Mouse (Mus musculus) stomach, embryonic 16.5 days (tissue): ENCODE data around the gene Zap70. TPM values are rescaled to one million over a fixed set of nuclear protein-coding genes. Genes with fewer than 3 reads are reported as not detected.

Source experiments
- ATAC-seq: fragments of 200-750 bp; cut with Nextera tagmentation; 2 replicates; pipeline ENCODE4 v1.8.0; 2017; ENCODE audit warnings: moderate number of reproducible peaks, moderate TSS enrichment; ENCODE audit not compliant: insufficient read depth, low FRiP score
- H3K27ac ChIP-seq: fragments of 300-500 bp; sonication (generic); 2 replicates; pipeline ENCODE4 v1.5.1; 2014; ENCODE audit warnings: low read length
- H3K27me3 ChIP-seq: fragments of 300-500 bp; sonication (generic); 2 replicates; pipeline ENCODE4 v1.6.1; 2014; ENCODE audit warnings: low read length, control low read depth, mixed read lengths; ENCODE audit not compliant: control insufficient read depth, insufficient read depth
- H3K36me3 ChIP-seq: fragments of 300-500 bp; sonication (generic); 2 replicates; pipeline ENCODE4 v1.6.1; 2014; ENCODE audit warnings: low read length; ENCODE audit not compliant: control insufficient read depth, insufficient read depth
- H3K4me1 ChIP-seq: fragments of 300-500 bp; sonication (generic); 2 replicates; pipeline ENCODE4 v1.6.1; 2014; ENCODE audit warnings: low read length, control low read depth, mixed read lengths; ENCODE audit not compliant: control insufficient read depth, insufficient read depth
- H3K4me2 ChIP-seq: fragments of 300-500 bp; sonication (generic); 2 replicates; pipeline ENCODE4 v1.6.1; 2014; ENCODE audit warnings: low read depth, low read length, mixed read lengths
- H3K4me3 ChIP-seq: fragments of 300-500 bp; sonication (generic); replicated peaks from 2 replicates; pipeline ENCODE4 v1.5.1; 2014; ENCODE audit warnings: mild to moderate bottlenecking, low read length
- H3K9ac ChIP-seq: fragments of 300-500 bp; sonication (generic); 2 replicates; pipeline ENCODE4 v1.6.1; 2014; ENCODE audit warnings: low read length
- H3K9me3 ChIP-seq: fragments of 300-500 bp; sonication (generic); replicated peaks from 2 replicates; pipeline ENCODE4 v1.6.1; 2016; ENCODE audit warnings: low read length, control low read depth; ENCODE audit not compliant: control insufficient read depth
- WGBS: fragments of 180-500 bp; shearing (Covaris S2); extraction: QIAGEN DNeasy Blood & Tissue Kit; methylation state at CpG from one replicate; pipeline ENCODE4 v1.1.7; 2014; 5-methylcytosine and 5-hydroxymethylcytosine counted together
- polyA plus RNA-seq: library from polyadenylated mRNA; unstranded; fragments of >200 nt; fragmentation: Nextera tagmentation; extraction: Ambion mirVana; gene quantifications from 2 replicates; pipeline ENCODE4 v1.2.1, GENCODE M21; 2015

Zap70 gene
- polyA plus RNA-seq, 1 experiment from 2014 or later: 0.49 TPM

- Histone ChIP-seq H3K4me1 (no peaks in the 10 kb centered on the region), H3K9me3 (no peaks in the 10 kb centered on the region), H3K27me3 (no peaks in the 10 kb centered on the region), H3K4me2 (no peak overlapping the region), H3K9ac (no peak overlapping the region), H3K4me3 (no peak overlapping the region), H3K36me3 (no peaks in the 10 kb centered on the region), H3K27ac (no peak overlapping the region)
- no peak for ATAC-seq
- WGBS: 69% methylated on average over 4 of the region's 4 CpGs
Observed at GRCm38 (mm10) chr1:36745661-36746060, 15.9 kb upstream of the Zap70 start.

DNA sequence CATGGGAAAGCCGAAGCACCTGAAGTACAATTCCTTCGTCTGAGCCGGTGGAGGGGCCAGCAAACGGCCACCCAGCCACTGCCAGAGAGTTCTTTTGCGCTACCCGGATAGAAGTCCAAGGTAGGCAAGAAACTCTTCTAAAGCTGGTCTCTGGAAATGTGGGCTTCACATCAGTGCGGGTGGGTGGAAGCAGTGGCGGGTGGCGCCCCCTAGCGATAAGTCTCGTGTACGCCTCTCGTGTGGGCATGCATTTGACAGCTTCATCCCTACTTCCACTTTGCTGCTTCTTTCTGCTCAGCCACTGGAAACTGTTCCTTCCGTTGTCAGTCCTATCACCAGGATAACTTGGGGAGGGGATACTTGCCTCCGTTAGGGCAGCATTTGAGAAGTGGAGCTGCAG, 15.1 kb upstream of the Zap70 start:
- Histone ChIP-seq H3K27ac (no peak overlapping the region), H3K4me2 (no peak overlapping the region), H3K9ac (no peak overlapping the region), H3K4me1 (no peaks in the 10 kb centered on the region), H3K36me3 (no peaks in the 10 kb centered on the region), H3K9me3 (no peaks in the 10 kb centered on the region), H3K27me3 (no peaks in the 10 kb centered on the region), H3K4me3 (no peak overlapping the region)
- 46% methylated on average over 15 of the region's 15 CpGs for WGBS
- ATAC-seq: no peak

DNA sequence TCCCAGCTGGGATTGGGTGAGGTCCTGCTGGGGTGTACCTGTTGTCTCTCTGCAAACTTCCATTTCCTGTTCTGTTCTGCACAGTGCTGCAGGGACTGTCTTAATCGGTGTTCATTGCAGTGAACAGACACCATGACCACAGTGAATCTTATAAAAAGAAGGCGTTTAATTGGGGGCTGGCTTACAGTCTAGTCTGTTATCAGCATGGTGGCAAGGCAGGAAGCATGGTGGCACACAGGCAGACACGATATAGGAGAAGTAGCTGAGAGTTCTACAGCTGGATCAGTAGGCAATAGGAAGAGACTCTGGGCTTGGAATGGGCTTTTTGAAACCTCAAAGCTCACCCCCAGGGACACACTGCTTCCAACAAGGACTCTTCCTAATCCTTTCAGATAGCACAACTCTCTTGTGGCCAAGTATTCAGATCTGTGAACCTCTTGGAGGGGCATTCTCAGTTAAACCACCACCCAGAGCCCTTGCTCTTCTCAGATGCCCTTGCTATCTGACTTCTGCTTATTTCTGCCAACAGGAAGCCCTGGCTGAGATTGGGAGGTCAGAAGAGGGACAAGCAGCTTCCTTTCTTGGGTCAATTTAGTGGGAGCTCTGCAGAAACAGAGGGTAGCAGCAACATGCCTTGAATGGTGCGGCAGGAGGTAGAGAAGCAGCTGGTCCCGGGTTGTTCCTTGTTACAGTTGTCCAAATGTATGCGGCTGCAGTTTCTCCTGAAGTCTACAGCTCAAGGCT, 7.5 kb upstream of the Zap70 start:
- no peak overlapping the region for H3K4me3 ChIP-seq
- no peak overlapping the region for H3K9ac ChIP-seq
- 70% methylated on average over 6 of the region's 6 CpGs for WGBS
- no peaks in the 10 kb centered on the region for H3K9me3 ChIP-seq
- no peak overlapping the region for H3K4me2 ChIP-seq
- no peak overlapping the region for H3K27ac ChIP-seq
- no peaks in the 10 kb centered on the region for H3K4me1 ChIP-seq
- no peak for ATAC-seq
- no peaks in the 10 kb centered on the region for H3K36me3 ChIP-seq
- no peaks in the 10 kb centered on the region for H3K27me3 ChIP-seq

- WGBS: 78% methylated on average over 9 of the region's 9 CpGs
- no peak overlapping the region for H3K27ac ChIP-seq
- ATAC-seq: no peak
Observed at GRCm38 (mm10) chr1:36758553-36758952, 3.0 kb upstream of the Zap70 start.

DNA sequence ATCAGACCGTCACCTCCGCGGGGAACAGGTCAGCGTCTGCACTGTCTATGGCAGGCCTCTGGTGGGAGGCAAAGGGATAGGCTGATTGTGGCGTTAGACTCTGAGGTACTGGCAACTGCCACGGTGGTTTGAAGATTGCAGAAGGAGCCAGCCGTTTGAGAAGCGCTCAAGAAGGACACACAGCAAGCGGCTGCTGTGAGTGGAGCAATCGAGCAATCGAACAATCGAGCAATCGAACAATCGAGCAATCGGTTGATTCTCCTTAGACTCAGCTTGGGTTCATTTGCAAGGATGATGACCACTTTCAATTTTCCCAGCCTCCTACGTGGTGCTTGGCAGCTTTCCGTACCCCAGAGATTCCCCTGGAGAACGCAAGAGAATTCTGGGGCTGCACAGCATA, 2.5 kb upstream of the Zap70 start:
- no peaks in the 10 kb centered on the region for H3K4me1 ChIP-seq
- H3K36me3 ChIP-seq: no peaks in the 10 kb centered on the region
- no peaks in the 10 kb centered on the region for H3K27me3 ChIP-seq
- 84% methylated on average over 18 of the region's 18 CpGs for WGBS
- H3K9ac ChIP-seq: no peak overlapping the region
- no peaks in the 10 kb centered on the region for H3K9me3 ChIP-seq
- no peak overlapping the region for H3K4me3 ChIP-seq
- H3K27ac ChIP-seq: no peak overlapping the region
- no peak for ATAC-seq
- H3K4me2 ChIP-seq: no peak overlapping the region

More at GRCm38 (mm10) chr1:36758553-36758952, 3.0 kb upstream of the Zap70 start:
- Histone ChIP-seq H3K4me2 (no peak overlapping the region), H3K9me3 (no peaks in the 10 kb centered on the region), H3K4me3 (no peak overlapping the region), H3K9ac (no peak overlapping the region), H3K27me3 (no peaks in the 10 kb centered on the region), H3K36me3 (no peaks in the 10 kb centered on the region), H3K4me1 (no peaks in the 10 kb centered on the region)

GRCm38 (mm10) chr1:36760401-36760800, 1.2 kb upstream of the Zap70 start:
- Histone ChIP-seq H3K9ac (no peak overlapping the region), H3K27me3 (no peaks in the 10 kb centered on the region), H3K9me3 (no peaks in the 10 kb centered on the region), H3K27ac (no peak overlapping the region), H3K4me2 (no peak overlapping the region), H3K4me3 (no peak overlapping the region), H3K36me3 (no peaks in the 10 kb centered on the region), H3K4me1 (no peaks in the 10 kb centered on the region)
- no peak for ATAC-seq
- 79% methylated on average over 9 of the region's 9 CpGs for WGBS

- 87% methylated on average over 8 of the region's 8 CpGs for WGBS
- no peaks in the 10 kb centered on the region for H3K36me3 ChIP-seq
- H3K4me3 ChIP-seq: no peak overlapping the region
- no peaks in the 10 kb centered on the region for H3K4me1 ChIP-seq
- no peaks in the 10 kb centered on the region for H3K27me3 ChIP-seq
- H3K4me2 ChIP-seq: no peak overlapping the region
- no peaks in the 10 kb centered on the region for H3K9me3 ChIP-seq
- no peak for ATAC-seq
- no peak overlapping the region for H3K9ac ChIP-seq
- H3K27ac ChIP-seq: no peak overlapping the region
Observed at GRCm38 (mm10) chr1:36761061-36761460, 537 bp upstream of the Zap70 start.

DNA sequence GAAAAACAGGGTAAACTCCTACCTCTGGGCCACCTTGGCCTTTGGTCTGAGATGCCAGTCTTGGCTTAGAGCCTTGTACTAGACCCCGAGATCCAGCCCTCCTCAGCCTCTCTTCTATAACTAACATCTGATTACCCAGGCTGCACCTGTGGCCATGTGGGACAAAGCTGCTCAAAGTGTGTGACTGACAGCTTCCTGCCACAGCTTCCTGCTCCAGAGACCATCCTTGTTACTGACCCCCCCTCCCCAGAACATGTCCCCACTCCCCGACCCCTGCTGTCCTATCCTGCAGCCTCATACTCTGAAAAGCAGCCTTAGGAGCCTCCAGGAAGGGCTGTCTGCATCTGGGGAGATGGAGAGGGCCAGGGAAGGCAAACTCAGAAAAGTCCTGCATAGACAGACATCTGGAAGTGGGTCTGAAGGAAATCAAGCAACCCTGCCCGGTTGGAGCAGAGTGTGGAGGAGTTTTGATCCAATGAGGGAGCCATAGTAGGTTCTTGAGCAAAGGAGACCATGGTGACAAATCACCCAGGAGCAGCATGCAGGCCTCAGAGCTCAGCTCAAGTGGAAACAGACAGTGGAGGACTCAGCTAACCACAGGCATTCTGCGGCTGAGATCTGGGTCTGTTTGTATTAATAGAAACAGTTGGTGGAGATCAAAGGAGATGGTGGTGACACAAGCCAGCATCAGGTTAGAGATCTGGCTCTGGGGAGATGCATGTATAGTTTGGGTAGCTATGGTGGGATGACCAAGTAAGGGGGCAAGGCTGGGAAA, 5.0 kb downstream of the Zap70 start:
- Histone ChIP-seq H3K4me3 (no peak overlapping the region), H3K4me1 (peaks cover 3% of the 10 kb centered on the region), H3K36me3 (no peaks in the 10 kb centered on the region), H3K27me3 (no peaks in the 10 kb centered on the region), H3K9me3 (no peaks in the 10 kb centered on the region), H3K4me2 (no peak overlapping the region), H3K27ac (no peak overlapping the region), H3K9ac (no peak overlapping the region)
- 0 out of 2 replicates have a peak, but pooled peaks have one; percentile 30 for ATAC-seq
- WGBS: 55% methylated on average over 4 of the region's 4 CpGs

- WGBS: 25% methylated on average over 10 of the region's 10 CpGs
Observed at GRCm38 (mm10) chr1:36767321-36767720, 5.7 kb downstream of the Zap70 start.

More at GRCm38 (mm10) chr1:36767321-36767720, 5.7 kb downstream of the Zap70 start:
- H3K9me3 ChIP-seq: no peaks in the 10 kb centered on the region
- no peaks in the 10 kb centered on the region for H3K27me3 ChIP-seq
- H3K4me1 ChIP-seq: peaks cover 3% of the 10 kb centered on the region
- no peak overlapping the region for H3K4me2 ChIP-seq
- no peak overlapping the region for H3K27ac ChIP-seq
- no peak overlapping the region for H3K9ac ChIP-seq
- ATAC-seq: no peak
- H3K4me3 ChIP-seq: no peak overlapping the region
- no peaks in the 10 kb centered on the region for H3K36me3 ChIP-seq
